In the genomic region with DNA sequence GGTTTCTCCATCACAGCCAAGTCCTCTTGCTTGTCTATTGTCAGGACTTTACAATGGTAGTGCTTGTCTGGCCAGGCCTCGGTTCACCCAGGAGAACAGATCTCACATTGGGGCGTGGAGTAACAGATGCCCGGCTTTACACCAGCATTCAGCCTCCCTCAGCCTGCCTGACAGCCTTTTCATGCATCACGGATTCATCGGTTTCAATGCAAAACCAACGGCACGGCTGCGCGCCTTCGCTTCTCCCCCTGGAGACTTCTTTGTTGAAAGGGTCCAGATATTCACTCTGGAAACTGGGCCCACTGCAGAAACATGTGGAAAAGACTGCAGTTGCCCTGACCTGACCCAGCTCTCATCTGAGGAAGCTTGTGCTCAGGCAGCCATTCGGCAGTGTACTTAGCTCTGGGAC, we compare ENCODE assay signal across 10 mouse cellular contexts.
DNase-seq lines count a peak whose midpoint lies in the region; ATAC-seq lines count a peak whose summit lies in the region.
"Had no signal": no experiment of that assay in that cellular context is flagged by ENCODE, and none has a peak within 500 bp of the region (broad histone marks: within the 10 kb centered on the region; RNA-seq: fewer than 3 reads in every experiment).

No protein-coding gene starts in this region.

- H3K27ac ChIP-seq in hindbrain, embryonic 10.5 days = peak overlapping the region; percentile 89
- H3K27ac ChIP-seq in midbrain, embryonic 14.5 days (replicated peaks; ENCODE audit: low read depth, low read length) = peak overlapping the region; percentile 89
- no peak overlapping the region for H3K27ac ChIP-seq in liver, embryonic 11.5 days (ENCODE audit: low read depth, low read length)
- H3K27ac ChIP-seq: limb, embryonic 12.5 days had no signal

- peak overlapping the region; percentile 1; the same call in 1 of the 2 replicates for H3K4me3 ChIP-seq in hindbrain, embryonic 10.5 days
- no peak overlapping the region for H3K4me3 ChIP-seq in midbrain, embryonic 14.5 days (replicated peaks; ENCODE audit: low read depth, low read length)
- no peak overlapping the region for H3K4me3 ChIP-seq in liver, embryonic 11.5 days (ENCODE audit: low read depth, low read length)
- H3K4me3 ChIP-seq: limb, embryonic 12.5 days; myocyte had no signal

- 0 out of 2 replicates have a peak overlapping the region, but pooled peaks have one; percentile 7 for H3K9ac ChIP-seq in midbrain, embryonic 14.5 days (replicated peaks; ENCODE audit: low read length)
- H3K9ac ChIP-seq in liver, embryonic 11.5 days (ENCODE audit: low read depth, low read length) = no peak overlapping the region
- H3K9ac ChIP-seq: limb, embryonic 12.5 days had no signal

- ATAC-seq in midbrain, embryonic 14.5 days (ENCODE audit: low FRiP score, low TSS enrichment) = peak; percentile 86
- no peak for ATAC-seq in liver, embryonic 11.5 days (replicated peaks; ENCODE audit: low FRiP score)

- no peaks in the 10 kb centered on the region for H3K36me3 ChIP-seq in hindbrain, embryonic 10.5 days
- no peaks in the 10 kb centered on the region for H3K36me3 ChIP-seq in midbrain, embryonic 14.5 days (ENCODE audit: control insufficient read depth, insufficient read depth, low read length)
- no peaks in the 10 kb centered on the region for H3K36me3 ChIP-seq in liver, embryonic 11.5 days (ENCODE audit: control insufficient read depth, insufficient read depth, low read length)
- H3K36me3 ChIP-seq: limb, embryonic 12.5 days had no signal

- WGBS in hindbrain, embryonic 10.5 days = 22% methylated on average over 11 of the region's 11 CpGs
- 5% methylated on average over 11 of the region's 11 CpGs for WGBS in midbrain, embryonic 14.5 days
- WGBS in liver, embryonic 11.5 days = 85% methylated on average over 11 of the region's 11 CpGs

- 0 out of 2 replicates have a peak, but pooled peaks cover 3% of the 10 kb centered on the region for H3K9me3 ChIP-seq in hindbrain, embryonic 10.5 days
- no peaks in the 10 kb centered on the region for H3K9me3 ChIP-seq in midbrain, embryonic 14.5 days (ENCODE audit: control insufficient read depth, low read length)
- H3K9me3 ChIP-seq in liver, embryonic 11.5 days (ENCODE audit: control insufficient read depth, low read length) = no peaks in the 10 kb centered on the region
- H3K9me3 ChIP-seq: limb, embryonic 12.5 days had no signal

- H3K4me2 ChIP-seq in midbrain, embryonic 14.5 days (ENCODE audit: low read length) = peak overlapping the region; percentile 40
- H3K4me2 ChIP-seq in liver, embryonic 11.5 days = no peak overlapping the region
- H3K4me2 ChIP-seq: limb, embryonic 12.5 days had no signal

- no peaks in the 10 kb centered on the region for H3K27me3 ChIP-seq in hindbrain, embryonic 10.5 days (ENCODE audit: insufficient read depth, poor library complexity, severe bottlenecking)
- H3K27me3 ChIP-seq in midbrain, embryonic 14.5 days (ENCODE audit: control insufficient read depth, insufficient read depth, low read length) = no peaks in the 10 kb centered on the region
- no peaks in the 10 kb centered on the region for H3K27me3 ChIP-seq in liver, embryonic 11.5 days (replicated peaks; ENCODE audit: control insufficient read depth, insufficient read depth, low read length)
- H3K27me3 ChIP-seq: limb, embryonic 12.5 days had no signal

- peak; percentile 24 for DNase-seq in Muller cell, postnatal 12 days (ENCODE audit: inconsistent ontology term)
- peak; percentile 75 for DNase-seq in embryo, embryonic 10 days (ENCODE audit: low spot score)
- DNase-seq in hindbrain, embryonic 10.5 days (ENCODE audit: low spot score) = peak; percentile 85
- peak; percentile 88 for DNase-seq in midbrain, embryonic 14.5 days
- no peak for DNase-seq in liver, embryonic 11.5 days (ENCODE audit: low spot score)
- no peak for DNase-seq in B cell, adult 2 months
- DNase-seq in urinary bladder, postnatal 36 days (ENCODE audit: low spot score in 2 of 2) = no peak
- DNase-seq in testis, postnatal 14 days (ENCODE audit: low spot score) = no peak

- peaks cover 50% of the 10 kb centered on the region for H3K4me1 ChIP-seq in hindbrain, embryonic 10.5 days (replicated peaks)
- H3K4me1 ChIP-seq in midbrain, embryonic 14.5 days (ENCODE audit: control insufficient read depth, insufficient read depth, low read length) = peaks cover 13% of the 10 kb centered on the region
- no peaks in the 10 kb centered on the region for H3K4me1 ChIP-seq in liver, embryonic 11.5 days (replicated peaks; ENCODE audit: control insufficient read depth, insufficient read depth, low read length)
- H3K4me1 ChIP-seq: limb, embryonic 12.5 days had no signal

Comparison
In these comparisons a context has a peak if more than half of its experiments do, and no peak if none do; other contexts are left out.
1. DNase-seq: peak in Muller cell, postnatal 12 days (single experiment), embryo, embryonic 10 days (single experiment), hindbrain, embryonic 10.5 days (single experiment) and midbrain, embryonic 14.5 days (single experiment); none in liver, embryonic 11.5 days (single experiment), B cell, adult 2 months (0 of 2), urinary bladder, postnatal 36 days (0 of 2) and testis, postnatal 14 days (single experiment).